Mouse (Mus musculus) activated CD4-positive, CD25-positive, alpha-beta regulatory T cell, adult 9 weeks (primary cell): ENCODE data around the gene Kansl1. TPM values are rescaled to one million over a fixed set of nuclear protein-coding genes. Genes with fewer than 3 reads are reported as not detected.

ENCODE experiments used
- polyA plus RNA-seq: library from polyadenylated mRNA; unstranded; fragments of 100-300 nt; shearing (Covaris generic); gene quantifications from one replicate; pipeline ENCODE4 v1.2.1, GENCODE M21; 2017

The Kansl1 gene
- 52.9 TPM for polyA plus RNA-seq

DNA sequence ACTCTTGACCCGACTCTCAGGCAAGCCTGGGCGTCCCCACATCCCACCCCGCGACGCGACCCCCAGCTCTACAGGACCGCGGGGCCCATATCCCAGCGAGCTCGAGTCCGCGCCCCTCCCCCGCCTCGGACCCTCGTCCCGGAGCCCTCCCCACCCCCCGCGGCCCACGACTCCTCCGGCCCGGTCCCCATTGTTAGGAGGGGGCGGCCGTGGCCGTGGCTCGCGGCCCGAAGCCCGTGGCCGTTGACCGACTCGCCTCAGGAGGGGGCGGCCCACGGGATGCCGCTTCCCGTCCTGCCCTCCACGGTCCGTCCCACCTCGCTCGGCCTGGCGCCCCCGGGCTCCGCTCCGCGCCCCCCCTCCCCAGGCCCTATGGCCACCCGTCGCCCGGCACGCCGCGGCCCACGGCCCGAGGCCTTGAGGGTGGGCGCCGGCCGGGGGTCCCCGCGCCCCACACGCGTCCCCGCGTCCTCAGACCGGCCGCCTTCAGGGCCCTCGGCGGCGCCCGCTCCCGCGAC, at the start of gene Kansl1:
Gene Kansl1, minus strand, starts transcription at position 111 of the 518 bp plus-strand sequence.

Other genes starting within 250 kb of the Kansl1 start
- gene Mapt, start 237.5 kb downstream of the Kansl1 start, polyA plus RNA-seq, result not detected
- 37.3 TPM for gene Cdc27, start 81.8 kb upstream of the Kansl1 start, polyA plus RNA-seq
- 8.0 TPM for gene Myl4, start 81.8 kb upstream of the Kansl1 start, polyA plus RNA-seq
- gene Itgb3, start 139.1 kb upstream of the Kansl1 start, polyA plus RNA-seq, result 22.2 TPM
- gene Gm11639, start 216.8 kb upstream of the Kansl1 start, polyA plus RNA-seq, result 0.05 TPM